In genomic region chr1:93667760-93668400, GRCm38 (mm10) we compare ENCODE assay signal across 9 mouse cellular contexts. TPM values are rescaled to one million over a fixed set of nuclear protein-coding genes. Genes with fewer than 3 reads are reported as not detected.
DNase-seq lines count a peak whose midpoint lies in the region; ATAC-seq lines count a peak whose summit lies in the region.
"Had no signal": no experiment of that assay in that cellular context is flagged by ENCODE, and none has a peak within 500 bp of the region (broad histone marks: within the 10 kb centered on the region; RNA-seq: fewer than 3 reads in every experiment).

No protein-coding gene starts in this region.

- ATAC-seq in CD4-positive, CD25-positive, alpha-beta regulatory T cell, adult 4 months, result peak; percentile 56
- ATAC-seq in heart, embryonic 14.5 days (ENCODE audit: insufficient number of reproducible peaks, insufficient read depth, low FRiP score, low read depth), result peak; percentile 49; the same call in 1 of the 2 replicates
- peak; percentile 66 for ATAC-seq in liver, embryonic 12.5 days
- ATAC-seq in neural tube, embryonic 11.5 days (ENCODE audit: insufficient read depth, low FRiP score, low TSS enrichment), result no peak

- H3K9me3 ChIP-seq in heart, embryonic 14.5 days (ENCODE audit: control insufficient read depth, low read length), result no peaks in the 10 kb centered on the region
- no peaks in the 10 kb centered on the region for H3K9me3 ChIP-seq in liver, embryonic 12.5 days (replicated peaks)
- no peaks in the 10 kb centered on the region for H3K9me3 ChIP-seq in neural tube, embryonic 11.5 days (ENCODE audit: control insufficient read depth, low read length)
- H3K9me3 ChIP-seq: embryonic facial prominence, embryonic 15.5 days had no signal

- H3K4me1 ChIP-seq in heart, embryonic 14.5 days (ENCODE audit: control insufficient read depth in 2 of 2, insufficient read depth in 2 of 2, low read length in 2 of 2), result peaks cover 16% of the 10 kb centered on the region in 2 experiments
- H3K4me1 ChIP-seq in liver, embryonic 12.5 days, result peaks cover 33% of the 10 kb centered on the region
- 0 out of 2 replicates have a peak, but pooled peaks cover 4% of the 10 kb centered on the region for H3K4me1 ChIP-seq in neural tube, embryonic 11.5 days (ENCODE audit: control insufficient read depth, insufficient read depth, low read length)

- H3K36me3 ChIP-seq in heart, embryonic 14.5 days (ENCODE audit: control insufficient read depth, insufficient read depth, low read length), result no peaks in the 10 kb centered on the region
- H3K36me3 ChIP-seq in liver, embryonic 12.5 days, result no peaks in the 10 kb centered on the region
- no peaks in the 10 kb centered on the region for H3K36me3 ChIP-seq in neural tube, embryonic 11.5 days (ENCODE audit: control insufficient read depth, insufficient read depth, low read length)
- H3K36me3 ChIP-seq: embryonic facial prominence, embryonic 15.5 days had no signal

- 11% methylated on average over 13 of the region's 13 CpGs for WGBS in heart, embryonic 14.5 days
- 25% methylated on average over 13 of the region's 13 CpGs for WGBS in liver, embryonic 12.5 days (ENCODE audit: insufficient replicate concordance)
- 25% methylated on average over 13 of the region's 13 CpGs for WGBS in neural tube, embryonic 11.5 days

- H3K9ac ChIP-seq in heart, embryonic 14.5 days (ENCODE audit: low read length), result no peak overlapping the region; the same call in 1 of the 2 replicates
- H3K9ac ChIP-seq in liver, embryonic 12.5 days, result no peak overlapping the region
- no peak overlapping the region for H3K9ac ChIP-seq in neural tube, embryonic 11.5 days (ENCODE audit: low read length)

- peak overlapping the region; percentile 78 to 81 for H3K27ac ChIP-seq in heart, embryonic 14.5 days (replicated peaks in 1 of 2; ENCODE audit: control insufficient read depth in 1 of 2, insufficient read depth in 1 of 2, low read depth in 2 of 2, low read length in 2 of 2)
- H3K27ac ChIP-seq in liver, embryonic 12.5 days, result peak overlapping the region; percentile 15; the same call in 1 of the 2 replicates
- H3K27ac ChIP-seq in neural tube, embryonic 11.5 days (ENCODE audit: low read depth, low read length), result no peak overlapping the region

- intact Hi-C loops in left cerebral cortex, postnatal 25 days (cut with DNase I), result loop anchor here (2.0 kb wide), 1 partner anchor 59 kb away; no protein-coding TSS in a partner anchor
- intact Hi-C loops in left cerebral cortex, postnatal 4 days (cut with DNase I), result no loop called here

- no peaks in the 10 kb centered on the region for H3K27me3 ChIP-seq in heart, embryonic 14.5 days (ENCODE audit: control insufficient read depth, insufficient read depth, low read length)
- 0 out of 2 replicates have a peak, but pooled peaks cover 3% of the 10 kb centered on the region for H3K27me3 ChIP-seq in liver, embryonic 12.5 days (replicated peaks)
- no peaks in the 10 kb centered on the region for H3K27me3 ChIP-seq in neural tube, embryonic 11.5 days (ENCODE audit: control insufficient read depth, insufficient read depth, low read length)
- H3K27me3 ChIP-seq: embryonic facial prominence, embryonic 15.5 days had no signal

- H3K4me3 ChIP-seq in heart, embryonic 14.5 days (ENCODE audit: control insufficient read depth in 1 of 2, insufficient read depth in 1 of 2, low read depth in 1 of 2, low read length in 2 of 2), result no peak overlapping the region
- H3K4me3 ChIP-seq in liver, embryonic 12.5 days, result peak overlapping the region; percentile 18; the same call in 1 of the 2 replicates
- H3K4me3 ChIP-seq in neural tube, embryonic 11.5 days (ENCODE audit: low read depth, low read length), result no peak overlapping the region

- peak overlapping the region; percentile 81 for H3K4me2 ChIP-seq in heart, embryonic 14.5 days (ENCODE audit: low read length)
- peak overlapping the region; percentile 63 for H3K4me2 ChIP-seq in liver, embryonic 12.5 days
- H3K4me2 ChIP-seq in neural tube, embryonic 11.5 days (ENCODE audit: low read depth), result no peak overlapping the region

- peak; percentile 30 for DNase-seq in MN1 (ENCODE audit: low spot score)
- DNase-seq in neural tube, embryonic 11.5 days (ENCODE audit: low spot score), result peak; percentile 32
- no peak for DNase-seq in left cerebral cortex, postnatal 25 days (ENCODE audit: low spot score in 2 of 2)
- no peak for DNase-seq in cerebellum, postnatal 4 days (ENCODE audit: low spot score in 2 of 2)
- no peak for DNase-seq in left cerebral cortex, postnatal 4 days

RNA-seq across cellular contexts. Expression of gene Stk25, which starts 9.4 kb away (rescaled TPM):
- polyA plus RNA-seq in CD4-positive, CD25-positive, alpha-beta regulatory T cell, adult 4 months (2017; shearing (Covaris generic)), result 10 to 100 TPM; 31.2 to 42.6 TPM
- 154 and 164 TPM in 2 replicates for polyA plus RNA-seq in heart, embryonic 14.5 days (2014; fragmentation: Nextera tagmentation; extraction: Ambion mirVana)
- 60.1 and 65.0 TPM in 2 replicates for polyA plus RNA-seq in liver, embryonic 12.5 days (2016; fragmentation: Nextera tagmentation; extraction: Ambion mirVana)
- polyA plus RNA-seq in neural tube, embryonic 11.5 days (2014; fragmentation: Nextera tagmentation; extraction: Ambion mirVana), result 236 and 251 TPM in 2 replicates
- 100 to 1,000 TPM; 376 to 384 TPM for total RNA-seq in left cerebral cortex, postnatal 25 days (2021)
- total RNA-seq in left cerebral cortex, postnatal 4 days (2021), result 100 to 1,000 TPM; 352 to 377 TPM

RNA-seq across cellular contexts. Expression of gene Bok, which starts 17.6 kb away (rescaled TPM):
- not detected for polyA plus RNA-seq in CD4-positive, CD25-positive, alpha-beta regulatory T cell, adult 4 months (2017; shearing (Covaris generic))
- 33.8 and 37.0 TPM in 2 replicates for polyA plus RNA-seq in heart, embryonic 14.5 days (2014; fragmentation: Nextera tagmentation; extraction: Ambion mirVana)
- polyA plus RNA-seq in liver, embryonic 12.5 days (2016; fragmentation: Nextera tagmentation; extraction: Ambion mirVana), result 8.7 TPM in 2 replicates
- 32.2 and 32.3 TPM in 2 replicates for polyA plus RNA-seq in neural tube, embryonic 11.5 days (2014; fragmentation: Nextera tagmentation; extraction: Ambion mirVana)
- 10 to 100 TPM; 23.6 to 27.5 TPM for total RNA-seq in left cerebral cortex, postnatal 25 days (2021)
- total RNA-seq in left cerebral cortex, postnatal 4 days (2021), result 10 to 100 TPM; 45.0 to 48.7 TPM

Comparison
In these comparisons a context has a peak if more than half of its experiments do, and no peak if none do; other contexts are left out.
1. DNase-seq: peak in MN1 (single experiment) and neural tube, embryonic 11.5 days (single experiment); none in left cerebral cortex, postnatal 25 days (0 of 2), cerebellum, postnatal 4 days (0 of 2) and left cerebral cortex, postnatal 4 days (single experiment).